Mouse (Mus musculus) embryo, embryonic 10.5 days (tissue): ENCODE results near the gene Gm47996.
"Not testable (repeated sequence)": the region's sequence is repeated elsewhere in the genome, so short reads cannot be mapped to it uniquely, and the experiment has no call there.

ENCODE experiments used
- DNase-seq: peaks from one replicate; pipeline ENCODE4 v3.0.0-alpha.2; 2015; ENCODE audit warnings: low spot score

Gm47996 gene

GRCm38 (mm10) chr1:151209824-151210355 lies at the start of gene Gm47996:
Gene Gm47996, plus strand, starts transcription at chr1:151210131.
- not testable (repeated sequence) for DNase-seq

- DNase-seq, result peak; percentile 20
Observed at GRCm38 (mm10) chr1:151166031-151166430, 43.9 kb upstream of the Gm47996 start.

DNA sequence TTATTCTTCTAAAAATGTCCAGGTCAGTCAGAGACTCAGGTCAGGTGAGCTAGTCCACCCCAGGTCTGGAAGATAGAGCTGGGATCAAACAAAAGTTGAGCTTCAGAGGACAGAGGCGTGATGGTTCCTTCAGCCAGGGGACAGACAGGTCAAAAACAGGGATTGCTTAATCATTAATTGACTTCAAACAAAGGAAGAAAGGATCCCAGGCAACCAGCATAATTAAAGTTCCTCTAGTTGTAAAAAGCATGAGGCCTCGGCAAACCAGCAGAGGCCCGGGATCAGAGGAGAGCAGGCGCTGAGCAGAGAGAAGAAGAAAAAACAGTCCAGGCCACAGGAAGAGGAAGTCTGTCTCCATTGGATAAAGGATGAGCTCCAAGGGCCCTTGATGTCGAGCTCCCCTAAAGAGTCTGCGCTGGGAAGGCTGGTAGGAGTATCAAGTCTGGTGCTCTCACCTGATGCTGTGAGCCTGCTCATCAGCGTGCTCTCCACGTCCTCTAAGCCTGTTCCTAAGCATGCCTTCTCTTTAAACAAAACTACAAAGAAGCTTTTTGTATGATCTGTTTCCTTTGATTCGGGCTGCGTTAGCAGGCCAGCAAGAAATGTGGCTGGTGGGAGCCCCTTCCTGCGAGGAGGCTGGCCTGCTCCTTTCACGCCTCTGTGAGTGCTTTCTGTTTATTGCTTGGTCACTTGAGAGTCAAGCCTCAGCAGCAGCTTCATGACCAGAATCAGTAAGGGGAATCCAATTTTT lies 42.5 kb upstream of the Gm47996 start:
- DNase-seq, result peak; percentile 24

DNA sequence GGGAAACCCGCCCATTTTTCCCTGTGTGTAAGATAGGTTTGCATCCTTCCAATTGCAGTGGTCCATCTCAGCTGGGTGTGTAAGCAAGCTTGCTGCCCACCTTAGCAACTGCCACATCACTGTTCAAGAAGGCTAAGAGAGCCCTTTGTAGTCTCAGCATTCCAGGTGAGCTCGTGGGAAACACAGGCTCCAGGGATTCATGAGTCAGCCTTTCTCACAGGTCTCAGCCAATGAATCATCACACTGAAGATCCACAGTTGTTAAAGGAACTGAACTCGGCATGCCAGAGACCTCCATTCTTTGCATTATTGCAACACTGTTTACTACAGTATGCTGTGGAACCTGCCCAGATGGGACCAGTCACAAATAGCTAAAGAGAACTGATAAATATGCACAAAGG lies 41.3 kb upstream of the Gm47996 start:
- no peak for DNase-seq

- DNase-seq, result no peak
Observed at GRCm38 (mm10) chr1:151171572-151172461, 38.1 kb upstream of the Gm47996 start.

GRCm38 (mm10) chr1:151177030-151177936 lies 32.6 kb upstream of the Gm47996 start:
- DNase-seq, result peak; percentile 77

DNA sequence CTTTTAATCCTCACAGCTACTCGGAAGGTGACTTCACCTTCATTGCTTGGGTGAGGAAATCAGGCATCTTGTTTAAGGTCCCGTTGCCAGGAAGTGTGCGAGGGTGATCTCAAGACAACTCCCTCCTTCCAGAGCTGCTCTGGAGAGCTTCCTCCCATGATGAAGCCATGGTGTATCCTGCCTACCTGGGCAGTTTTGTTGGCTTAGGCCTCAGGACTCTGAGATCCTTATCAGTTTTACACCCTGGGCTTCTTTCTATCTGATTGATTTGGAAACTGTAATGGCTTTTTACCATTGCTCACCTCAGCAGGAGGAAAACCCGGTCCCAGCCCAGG lies 32.0 kb upstream of the Gm47996 start:
- DNase-seq, result no peak

DNA sequence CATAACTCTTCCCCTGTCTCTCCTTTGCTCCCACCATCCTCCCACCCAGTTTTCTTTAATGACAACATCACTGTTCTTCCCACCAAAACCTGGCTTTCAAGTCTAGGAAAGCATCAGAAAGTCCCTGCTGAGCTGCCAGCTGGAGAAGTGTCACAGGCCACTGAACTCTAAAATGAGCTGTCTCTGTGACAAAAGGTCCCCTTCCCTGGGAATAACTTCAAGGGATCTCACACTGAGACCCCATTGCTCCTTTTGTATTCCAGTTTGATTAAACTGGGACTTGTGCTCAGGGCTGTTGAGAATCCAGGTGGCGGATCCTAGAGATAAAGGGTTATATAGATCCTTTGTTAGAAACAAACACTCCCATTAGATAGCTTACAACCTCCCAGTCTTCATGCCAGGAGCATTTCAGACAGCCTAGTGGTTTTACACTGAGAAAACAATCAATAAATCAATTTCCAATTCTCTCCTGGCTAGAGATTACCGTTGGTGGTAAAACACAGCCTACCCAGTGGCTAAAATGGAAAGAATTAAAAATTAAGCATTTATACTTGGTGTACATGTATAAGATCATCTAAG lies 31.3 kb upstream of the Gm47996 start:
- DNase-seq, result peak; percentile 61

DNA sequence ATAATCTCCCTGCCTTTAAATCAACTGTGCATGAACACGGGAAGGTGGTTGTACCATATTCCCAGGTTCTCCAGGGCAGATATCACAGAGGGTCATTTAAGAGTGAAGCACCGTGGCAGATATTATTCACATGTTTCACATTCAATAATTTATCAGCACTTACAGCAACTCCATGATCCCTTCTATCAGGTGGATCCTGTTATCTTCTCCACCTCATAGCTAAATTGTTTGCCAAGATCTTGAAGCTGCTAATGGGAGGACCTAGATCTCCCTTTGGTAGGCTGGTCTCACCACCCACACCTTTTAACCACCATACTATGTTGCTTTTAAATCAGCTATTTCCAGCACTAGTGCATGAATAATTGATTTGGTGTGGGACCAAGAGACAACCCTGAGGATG lies 29.8 kb upstream of the Gm47996 start:
- DNase-seq, result no peak

GRCm38 (mm10) chr1:151182266-151182665 lies 27.7 kb upstream of the Gm47996 start, which contains the start of gene Gm47985:
Gene Gm47985, plus strand, starts transcription at chr1:151182537.
- DNase-seq, result not testable (repeated sequence)

DNA sequence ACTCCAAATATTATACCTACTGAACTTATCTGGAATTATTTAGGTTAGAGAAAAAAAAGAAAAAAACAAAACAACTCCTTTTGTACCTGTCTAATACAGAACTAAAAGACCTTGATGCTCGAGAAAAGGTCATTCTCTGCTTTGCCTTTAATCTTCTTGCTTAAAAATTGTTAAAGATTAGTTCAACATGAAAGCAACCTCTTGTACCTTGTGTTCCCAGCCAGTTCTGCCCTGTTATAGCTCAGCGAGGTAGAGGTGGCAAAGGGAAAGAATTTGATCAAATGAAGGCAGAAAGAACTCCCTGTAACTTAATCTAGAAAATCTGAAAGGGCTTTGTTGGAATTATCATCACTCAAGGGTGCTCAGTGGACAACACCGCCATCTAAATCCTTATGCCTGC lies 23.7 kb upstream of the Gm47996 start:
- DNase-seq, result not testable (repeated sequence)

DNA sequence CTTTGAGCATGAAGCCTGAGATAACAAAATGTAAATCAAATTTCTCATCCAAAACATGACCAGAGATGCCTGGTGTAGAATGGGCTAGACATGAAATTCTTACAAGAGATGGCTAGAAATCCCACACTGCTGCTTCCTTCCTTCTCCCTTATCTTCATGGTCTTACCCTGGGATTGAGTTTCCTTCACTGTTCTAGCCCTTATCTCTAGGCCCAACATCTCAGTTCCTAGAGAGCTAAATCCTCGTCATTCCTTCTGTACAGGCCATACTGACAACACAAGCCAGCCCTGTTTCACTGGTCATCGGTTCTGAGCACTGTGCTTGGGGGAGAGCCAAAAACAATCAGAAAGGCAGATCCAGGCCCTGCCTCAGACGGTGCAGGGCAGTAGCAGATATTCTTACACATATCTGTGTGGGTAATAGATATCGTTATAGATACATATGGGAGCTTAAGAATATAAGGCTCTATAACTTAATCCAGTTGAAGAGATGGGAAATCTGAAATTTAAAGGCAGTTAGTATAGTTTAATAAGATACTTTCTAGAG lies 23.0 kb upstream of the Gm47996 start:
- not testable (repeated sequence) for DNase-seq

DNA sequence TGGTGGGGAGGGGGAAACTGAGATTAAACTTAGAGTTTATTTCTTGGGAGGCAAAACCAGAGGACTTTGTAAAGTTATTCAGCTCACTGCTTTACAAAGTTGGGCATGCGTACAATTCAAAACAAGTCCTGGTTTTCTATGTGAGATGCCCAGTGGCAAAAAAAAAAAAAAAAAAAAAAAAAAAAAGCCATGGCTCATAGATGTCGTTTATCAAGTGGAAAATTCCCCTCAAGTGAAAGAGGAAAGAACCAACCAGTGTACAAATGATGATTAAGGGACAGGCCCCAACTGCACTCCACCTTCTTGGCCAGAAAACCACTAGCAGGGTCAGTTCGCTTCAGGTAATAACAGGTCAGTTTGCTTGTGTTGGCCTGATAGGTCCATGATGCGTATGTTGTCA lies 21.5 kb upstream of the Gm47996 start:
- DNase-seq, result no peak

DNA sequence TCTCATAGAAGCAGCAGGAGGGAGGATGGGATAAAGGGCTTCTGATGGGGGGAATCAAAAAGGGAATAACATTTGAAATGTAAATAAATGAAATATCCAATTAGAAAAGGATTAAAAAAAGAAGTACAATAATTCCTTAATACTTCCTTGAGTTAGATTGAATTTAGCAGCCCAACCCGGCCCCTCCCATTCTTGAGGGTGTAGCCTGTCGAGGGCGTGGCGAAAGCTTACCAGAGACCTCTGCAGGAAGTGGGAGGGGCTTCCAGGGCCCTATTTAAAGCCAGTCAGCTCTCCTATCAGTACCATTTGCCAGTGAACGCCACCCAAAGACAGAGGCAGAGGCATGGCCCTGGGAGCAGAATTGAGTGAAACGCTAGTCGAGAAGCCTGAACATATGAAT lies 17.9 kb upstream of the Gm47996 start, which contains the start of gene Gm8947:
TSS of gene Gm8947 (plus strand) at position 302 of the 400 bp plus-strand sequence.
- not testable (repeated sequence) for DNase-seq

DNA sequence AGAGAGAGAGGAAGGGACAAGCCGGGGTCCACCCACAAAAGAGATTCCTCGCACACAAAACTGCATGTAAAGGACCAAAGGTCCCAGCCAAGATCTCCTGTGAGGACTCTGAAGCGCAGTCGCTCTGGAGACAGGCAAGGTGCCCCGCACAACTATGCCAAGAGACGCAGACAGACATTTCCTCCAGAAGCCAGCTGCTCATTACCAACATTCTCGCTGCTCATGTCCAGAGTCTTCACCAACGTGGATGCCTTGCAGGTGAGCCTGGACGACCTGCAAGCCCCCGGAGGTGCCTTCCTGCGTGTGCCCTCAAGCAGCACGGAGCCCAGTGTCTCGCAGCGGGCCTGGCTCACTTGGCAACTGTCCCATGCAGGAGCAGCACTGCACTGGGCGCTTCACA lies 17.2 kb upstream of the Gm47996 start:
- DNase-seq, result not testable (repeated sequence)

DNA sequence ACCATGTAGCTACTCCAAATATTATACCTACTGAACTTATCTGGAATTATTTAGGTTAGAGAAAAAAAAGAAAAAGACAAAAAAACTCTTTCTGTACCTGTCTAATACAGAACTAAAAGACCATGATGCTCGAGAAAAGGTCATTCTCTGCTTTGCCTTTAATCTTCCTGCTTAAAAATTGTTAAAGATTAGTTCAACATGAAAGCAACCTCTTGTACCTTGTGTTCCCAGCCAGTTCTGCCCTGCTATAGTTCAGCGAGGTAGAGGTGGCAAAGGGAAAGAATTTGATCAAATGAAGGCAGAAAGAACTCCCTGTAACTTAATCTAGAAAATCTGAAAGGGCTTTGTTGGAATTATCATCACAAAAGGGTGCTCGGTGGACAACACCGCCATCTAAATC lies 13.9 kb upstream of the Gm47996 start:
- not testable (repeated sequence) for DNase-seq

DNA sequence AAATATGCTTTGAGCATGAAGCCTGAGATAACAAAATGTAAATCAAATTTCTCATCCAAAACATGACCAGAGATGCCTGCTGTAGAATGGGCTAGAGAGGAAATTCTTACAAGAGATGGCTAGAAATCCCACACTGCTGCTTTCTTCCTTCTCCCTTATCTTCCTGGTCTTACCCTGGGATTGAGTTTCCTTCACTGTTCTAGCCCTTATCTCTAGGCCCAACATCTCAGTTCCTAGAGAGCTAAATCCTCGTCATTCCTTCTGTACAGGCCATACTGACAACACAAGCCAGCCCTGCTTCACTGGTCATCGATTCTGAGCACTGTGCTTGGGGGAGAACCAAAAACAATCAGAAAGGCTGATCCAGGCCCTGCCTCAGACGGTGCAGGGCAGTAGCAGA lies 13.2 kb upstream of the Gm47996 start:
- not testable (repeated sequence) for DNase-seq

DNA sequence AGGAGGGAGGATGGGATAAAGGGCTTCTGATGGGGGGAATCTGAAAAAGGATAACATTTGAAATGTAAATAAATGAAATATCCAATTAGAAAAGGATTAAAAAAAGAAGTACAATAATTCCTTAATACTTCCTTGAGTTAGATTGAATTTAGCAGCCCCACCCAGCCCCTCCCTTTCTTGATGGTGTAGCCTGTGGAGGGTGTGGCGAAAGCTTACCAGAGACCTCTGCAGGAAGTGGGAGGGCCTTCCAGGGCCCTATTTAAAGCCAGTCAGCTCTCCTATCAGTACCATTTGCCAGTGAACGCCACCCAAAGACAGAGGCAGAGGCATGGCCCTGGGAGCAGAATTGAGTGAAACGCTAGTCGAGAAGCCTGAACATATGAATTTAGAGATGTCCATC lies 11.8 kb upstream of the Gm47996 start, which contains the start of gene Gm47995:
TSS of gene Gm47995 (plus strand) at position 329 of the 400 bp plus-strand sequence.
- not testable (repeated sequence) for DNase-seq

DNA sequence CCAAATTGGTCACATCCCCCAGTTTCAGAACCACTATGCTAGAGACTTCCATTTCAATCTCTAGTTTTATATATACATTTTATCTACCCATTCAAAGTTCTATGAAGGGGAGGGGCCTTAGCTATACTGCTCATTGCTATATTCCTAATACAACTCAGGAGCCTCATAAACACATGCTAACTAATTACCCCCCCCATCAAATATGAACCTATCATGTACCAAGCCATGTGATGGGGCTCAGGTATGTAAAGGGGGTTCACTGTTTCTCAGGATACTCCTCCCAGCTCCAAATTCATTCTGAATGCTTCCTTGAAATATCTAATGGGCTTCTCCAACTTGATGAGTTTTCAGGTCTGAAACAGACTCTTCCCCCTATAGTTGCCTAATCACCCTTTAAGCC lies 9.3 kb upstream of the Gm47996 start:
- not testable (repeated sequence) for DNase-seq

DNA sequence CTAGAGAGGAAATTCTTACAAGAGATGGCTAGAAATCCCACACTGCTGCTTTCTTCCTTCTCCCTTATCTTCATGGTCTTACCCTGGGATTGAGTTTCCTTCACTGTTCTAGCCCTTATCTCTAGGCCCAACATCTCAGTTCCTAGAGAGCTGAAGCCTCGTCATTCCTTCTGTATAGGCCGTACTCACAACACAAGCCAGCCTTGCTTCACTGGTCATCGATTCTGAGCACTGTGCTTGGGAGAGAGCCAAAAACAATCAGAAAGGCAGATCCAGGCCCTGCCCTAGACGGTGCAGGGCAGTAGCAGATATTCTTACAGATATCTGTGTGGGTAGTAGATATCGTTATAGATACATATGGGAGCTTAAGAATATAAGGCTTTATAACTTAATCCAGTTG lies 7.2 kb upstream of the Gm47996 start:
- DNase-seq, result not testable (repeated sequence)

DNA sequence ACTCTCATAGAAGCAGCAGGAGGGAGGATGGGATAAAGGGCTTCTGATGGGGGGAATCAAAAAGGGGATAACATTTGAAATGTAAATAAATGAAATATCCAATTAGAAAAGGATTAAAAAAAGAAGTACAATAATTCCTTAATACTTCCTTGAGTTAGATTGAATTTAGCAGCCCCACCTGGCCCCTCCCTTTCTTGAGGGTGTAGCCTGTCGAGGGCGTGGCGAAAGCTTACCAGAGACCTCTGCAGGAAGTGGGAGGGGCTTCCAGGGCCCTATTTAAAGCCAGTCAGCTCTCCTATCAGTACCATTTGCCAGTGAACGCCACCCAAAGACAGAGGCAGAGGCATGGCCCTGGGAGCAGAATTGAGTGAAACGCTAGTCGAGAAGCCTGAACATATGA lies 6.1 kb upstream of the Gm47996 start, which contains the start of gene 3110040M04Rik:
TSS of gene 3110040M04Rik (plus strand) at position 304 of the 400 bp plus-strand sequence.
- not testable (repeated sequence) for DNase-seq
